Mouse (Mus musculus) ES-E14 (cell line): ENCODE data around the gene Gzma. TPM values are rescaled to one million over a fixed set of nuclear protein-coding genes. Genes with fewer than 3 reads are reported as not detected.
A peak's percentile ranks its signal among the peaks of the same experiment; 100 is the strongest.

Source experiments
- DNase-seq: peaks from one replicate; pipeline ENCODE4 v3.0.0-alpha.2; 2013; ENCODE audit warnings: low read depth, low spot score
- H3K27ac ChIP-seq: 2 replicates; pipeline ENCODE4 v1.5.1; 2012; ENCODE audit warnings: low read depth, mild to moderate bottlenecking, low read length, moderate library complexity, mixed read lengths; ENCODE audit not compliant: poor library complexity, insufficient read depth, severe bottlenecking
- H3K36me3 ChIP-seq: 2 replicates; pipeline ENCODE4 v1.6.1; 2012; ENCODE audit warnings: mild to moderate bottlenecking, low read length, moderate library complexity, mixed read lengths; ENCODE audit not compliant: control insufficient read depth, poor library complexity, insufficient read depth, severe bottlenecking
- H3K4me1 ChIP-seq, 2 experiments: fragments of 150-350 bp in 1 of 2; sonication (generic) in 1 of 2; 2 replicates each; pipeline ENCODE4 v1.6.1; 2012; ENCODE audit warnings: low read length in 2 of 2, mild to moderate bottlenecking in 1 of 2, mixed read lengths in 1 of 2; ENCODE audit not compliant: control insufficient read depth in 2 of 2, insufficient read depth in 2 of 2, poor library complexity in 1 of 2
- H3K4me3 ChIP-seq, 2 experiments: fragments of 150-350 bp in 1 of 2; sonication (generic) in 1 of 2; 2 replicates each; pipeline ENCODE4 v1.5.1; 2012; ENCODE audit warnings: low read length in 2 of 2, low read depth in 1 of 2, mild to moderate bottlenecking in 1 of 2, mixed read lengths in 1 of 2; ENCODE audit not compliant: insufficient read depth in 1 of 2, poor library complexity in 1 of 2, severe bottlenecking in 1 of 2
- H3K9ac ChIP-seq: 2 replicates; pipeline ENCODE4 v1.6.1; 2012; ENCODE audit warnings: low read depth, mild to moderate bottlenecking, low read length, mixed read lengths; ENCODE audit not compliant: poor library complexity, insufficient read depth, severe bottlenecking
- H3K9me3 ChIP-seq: fragments of 150-350 bp; sonication (generic); 2 replicates; pipeline ENCODE4 v1.6.1; 2012; ENCODE audit warnings: low read depth, mild to moderate bottlenecking, low read length; ENCODE audit not compliant: control insufficient read depth, insufficient read depth
- CHD2 ChIP-seq: IDR thresholded peaks from 2 replicates; pipeline ENCODE4 v1.6.1; 2014; ENCODE audit warnings: mild to moderate bottlenecking, low read depth, low read length, inconsistent platforms
- HCFC1 ChIP-seq: IDR thresholded peaks from 2 replicates; pipeline ENCODE4 v1.6.1; 2012; ENCODE audit warnings: low read length, inconsistent platforms, borderline replicate concordance; ENCODE audit not compliant: insufficient read depth
- MAFK ChIP-seq: IDR thresholded peaks from 2 replicates; pipeline ENCODE4 v1.6.1; 2014; ENCODE audit warnings: mild to moderate bottlenecking, low read depth, low read length, inconsistent platforms; ENCODE audit not compliant: insufficient read depth
- ZC3H11A ChIP-seq: IDR thresholded peaks from 2 replicates; pipeline ENCODE4 v1.6.1; 2012; ENCODE audit warnings: low read depth, mild to moderate bottlenecking, inconsistent platforms, low read length, borderline replicate concordance
- ZNF384 ChIP-seq: IDR thresholded peaks from 2 replicates; pipeline ENCODE4 v1.6.1; 2012; ENCODE audit warnings: low read depth, low read length, inconsistent platforms
- in situ Hi-C, 2 experiments: fragments of 600-800 bp; cut with MboI; formaldehyde crosslinking; loops; one replicate each; pipeline ENCODE4 v1.15.1; 2025; ENCODE audit warnings: low sequenced_read_pairs in 2 of 2, inconsistent platforms in 1 of 2; ENCODE audit not compliant: unreplicated experiment in 2 of 2
- total RNA-seq: library from RNA; depleted of rRNA; stranded (reverse); fragments of 300-350 nt; gene quantifications from 2 replicates; pipeline ENCODE4 v1.2.3, GENCODE M21; 2012; rRNA removed

The Gzma gene
- total RNA-seq, 1 experiment = not detected

DNA sequence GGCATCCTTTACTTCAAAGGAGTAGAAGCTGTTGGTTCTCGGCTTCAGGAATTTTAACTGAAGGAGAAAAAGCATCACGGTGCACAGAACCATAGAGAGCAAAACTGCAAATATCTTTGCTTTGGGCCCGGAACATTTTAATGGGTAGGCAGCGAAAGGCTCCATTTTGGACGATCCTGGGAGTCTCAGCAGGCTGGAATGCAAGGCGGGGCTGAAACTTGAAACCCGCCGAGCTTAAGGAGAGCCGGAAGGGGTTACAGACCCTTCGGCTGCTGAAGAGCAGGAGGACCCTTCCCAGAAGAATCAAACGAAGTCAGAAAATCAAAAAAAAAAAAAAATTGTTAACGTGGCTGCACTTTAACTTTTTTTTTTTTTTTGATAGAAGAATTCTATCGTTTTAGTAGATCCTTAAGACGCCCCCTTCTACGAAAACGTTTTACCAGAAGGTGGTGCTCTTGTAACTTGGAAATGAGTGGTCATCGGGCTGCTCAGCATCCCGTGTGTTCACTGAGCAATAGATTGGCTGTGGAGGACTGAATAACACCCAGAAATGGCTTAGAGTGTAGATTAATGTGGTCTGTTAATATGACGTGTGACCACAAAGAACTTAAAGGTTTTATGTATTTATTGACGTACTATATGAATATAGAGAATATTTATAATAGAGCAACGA, 54.4 kb downstream of the Gzma start, which contains the start of gene Gpx8:
Gene Gpx8 (minus strand): TSS at position 200 of the 673 bp plus-strand sequence.
- peak; percentile 38 for DNase-seq
- in situ Hi-C loops = loop anchor here in 1 of 2 experiments (10.0 kb wide), 1 partner anchor 208 kb away; no protein-coding TSS in a partner anchor
- Histone ChIP-seq H3K36me3 (no peaks in the 10 kb centered on the region), H3K4me1 (no peaks in the 10 kb centered on the region; a peak in 1 of 4 replicates), H3K4me3 (peak within 1 kb of the TSS; percentile 61 to 66), H3K9me3 (no peaks in the 10 kb centered on the region), H3K9ac (peak within 1 kb of the TSS; percentile 65; the same call in 1 of the 2 replicates), H3K27ac (no peak within 1 kb of the TSS)
- TF ChIP-seq ZNF384 (peak; percentile 78; the same call in 1 of the 2 replicates), CHD2 (no peak), ZC3H11A (0 out of 2 replicates have a peak, but pooled peaks have one; percentile 32)

DNA sequence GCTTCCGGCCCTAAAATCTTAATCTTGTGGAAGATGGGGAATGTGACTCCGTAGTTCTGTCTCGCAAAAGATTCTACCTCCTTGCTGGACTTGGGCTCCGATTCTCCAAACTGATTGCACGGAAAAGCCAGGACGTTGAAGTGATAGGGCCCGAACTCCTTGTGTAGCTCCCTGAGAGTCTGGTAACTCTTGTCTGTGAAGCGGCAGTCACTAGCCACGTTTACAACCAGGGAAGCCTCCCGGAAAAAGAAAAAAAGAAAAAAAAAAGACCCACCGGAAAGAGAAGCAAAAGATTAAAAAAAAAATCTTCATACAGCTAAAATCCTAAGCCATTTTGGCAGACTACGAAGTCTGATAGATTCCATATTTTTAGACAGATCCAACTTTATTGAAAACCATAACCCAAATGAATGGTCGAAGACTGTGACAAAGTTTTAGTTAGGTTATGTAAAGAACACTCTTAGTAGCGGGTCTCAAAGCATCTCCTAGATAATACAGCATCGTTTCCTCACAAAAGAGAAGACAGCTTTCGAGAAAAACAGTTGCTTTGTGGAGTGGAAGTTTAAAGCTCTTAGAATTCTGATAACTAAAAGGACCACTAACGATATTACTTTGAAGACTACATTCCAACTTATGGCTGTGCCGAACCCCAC, 55.2 kb downstream of the Gzma start:
- in situ Hi-C loops = loop anchor here in 1 of 2 experiments (10.0 kb wide), 1 partner anchor 209 kb away; no protein-coding TSS in a partner anchor
- H3K36me3 ChIP-seq = no peaks in the 10 kb centered on the region
- no peak for DNase-seq
- H3K27ac ChIP-seq = no peak overlapping the region
- TF ChIP-seq ZNF384 (no peak), HCFC1 (no peak), CHD2 (no peak), ZC3H11A (no peak), MAFK (no peak)
- no peak overlapping the region for H3K9ac ChIP-seq
- no peaks in the 10 kb centered on the region for H3K9me3 ChIP-seq
- peaks cover 0 to 2% of the 10 kb centered on the region in 2 experiments; a peak in 1 of 4 replicates for H3K4me1 ChIP-seq
- peak overlapping the region; percentile 61 to 66 for H3K4me3 ChIP-seq

DNA sequence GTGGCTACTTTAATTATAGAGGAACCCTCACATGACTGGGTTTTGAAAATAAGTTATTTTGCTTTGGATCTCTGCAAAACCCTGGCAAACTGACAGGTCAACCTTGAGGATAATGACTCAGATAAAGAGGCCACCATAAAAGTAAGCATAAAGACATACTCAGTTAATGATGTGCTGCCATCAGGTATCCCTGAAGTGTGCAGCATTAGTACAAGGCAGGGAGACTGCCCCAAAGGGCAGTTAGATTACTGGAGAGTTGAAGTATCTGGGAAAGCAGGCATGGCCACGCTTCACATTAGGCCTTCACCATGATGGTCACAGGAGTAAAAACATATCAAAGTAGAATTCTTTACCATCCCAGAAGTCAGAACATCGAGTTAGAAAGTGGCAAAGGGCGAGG, 55.9 kb downstream of the Gzma start:
- TF ChIP-seq MAFK (no peak), ZC3H11A (no peak), CHD2 (no peak), HCFC1 (no peak)
- H3K4me3 ChIP-seq = no peak overlapping the region

More for the DNA sequence above, 55.9 kb downstream of the Gzma start:
- Histone ChIP-seq H3K36me3 (no peaks in the 10 kb centered on the region), H3K27ac (no peak overlapping the region), H3K4me1 (peaks cover 0 to 2% of the 10 kb centered on the region in 2 experiments; a peak in 1 of 4 replicates), H3K9ac (no peak overlapping the region), H3K9me3 (no peaks in the 10 kb centered on the region)
- in situ Hi-C loops = loop anchor here in 1 of 2 experiments (10.0 kb wide), 1 partner anchor 210 kb away; no protein-coding TSS in a partner anchor
- no peak for DNase-seq

Other genes starting within 250 kb of the Gzma start
- gene Mtrex, start 173.6 kb downstream of the Gzma start, total RNA-seq = 61.8 and 77.1 TPM in 2 replicates
- gene Dhx29, start 173.5 kb downstream of the Gzma start, total RNA-seq = 25.3 and 33.2 TPM in 2 replicates
- 10.8 and 13.1 TPM in 2 replicates for gene Ccno, start 113.2 kb downstream of the Gzma start, total RNA-seq
- not detected in 2 replicates for gene Mcidas, start 107.1 kb downstream of the Gzma start, total RNA-seq
- 0.16 and 0.49 TPM in 2 replicates for gene Cdc20b, start 65.9 kb downstream of the Gzma start, total RNA-seq
- 17.0 and 35.5 TPM in 2 replicates for gene Gpx8, start 54.6 kb downstream of the Gzma start, total RNA-seq
- gene Esm1, start 108.7 kb upstream of the Gzma start, total RNA-seq = not detected in 2 replicates
- not detected in 2 replicates for gene Gzmk, start 124.9 kb upstream of the Gzma start, total RNA-seq
- 4.1 and 6.6 TPM in 2 replicates for gene BC067074, start 192.2 kb upstream of the Gzma start, total RNA-seq